Mouse (Mus musculus): ENCODE measurements around the gene Grin2a. TPM values are rescaled to one million over a fixed set of nuclear protein-coding genes. Genes with fewer than 3 reads are reported as not detected.
A peak's percentile ranks its signal among the peaks of the same experiment; 100 is the strongest.

Grin2a gene
- total RNA-seq, 2 experiments from 2014 or later = 0.10 to 0.17 TPM

DNA sequence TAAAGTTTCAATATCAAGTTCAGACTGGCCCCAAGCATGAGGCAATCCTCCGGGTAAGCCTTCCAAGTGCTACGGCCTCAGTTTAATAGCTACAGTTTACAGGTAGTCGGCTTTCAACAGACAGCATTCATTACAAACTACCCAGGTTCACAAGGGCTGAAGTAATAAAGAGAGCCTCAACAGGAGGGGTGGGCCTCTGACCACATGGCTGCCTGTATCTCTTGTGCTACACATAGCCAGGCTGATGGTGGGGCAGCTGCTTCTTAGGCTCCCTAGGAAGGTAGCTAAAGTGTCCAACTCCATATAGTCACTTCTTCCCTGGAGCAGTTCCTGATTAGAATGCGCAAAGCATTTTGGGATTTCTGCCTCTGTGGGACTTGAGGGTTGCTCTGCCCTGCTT lies 109.2 kb downstream of the Grin2a start:
- intact Hi-C loops (cut with DNase I) = no loop called here
- DNase-seq = no peak

DNA sequence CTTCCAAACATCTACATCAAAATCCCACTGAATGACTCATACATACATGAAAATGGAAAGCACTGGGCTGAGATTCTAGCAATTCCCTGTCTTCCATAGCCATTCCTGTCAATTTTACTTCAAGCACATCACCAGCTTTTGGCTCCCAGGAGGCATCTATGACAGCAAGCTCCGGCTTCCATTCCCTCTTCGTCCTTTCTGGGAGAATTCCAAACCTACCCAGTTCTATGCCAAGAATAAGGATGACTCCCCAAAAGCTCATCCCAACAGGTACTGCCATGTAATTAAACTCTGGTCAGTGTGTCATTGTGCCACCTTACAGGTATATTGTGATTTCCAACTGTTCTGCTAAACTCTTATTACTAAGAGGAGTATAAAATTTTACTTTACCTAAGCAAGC lies 111.2 kb downstream of the Grin2a start:
- DNase-seq = no peak
- intact Hi-C loops (cut with DNase I) = no loop called here

DNA sequence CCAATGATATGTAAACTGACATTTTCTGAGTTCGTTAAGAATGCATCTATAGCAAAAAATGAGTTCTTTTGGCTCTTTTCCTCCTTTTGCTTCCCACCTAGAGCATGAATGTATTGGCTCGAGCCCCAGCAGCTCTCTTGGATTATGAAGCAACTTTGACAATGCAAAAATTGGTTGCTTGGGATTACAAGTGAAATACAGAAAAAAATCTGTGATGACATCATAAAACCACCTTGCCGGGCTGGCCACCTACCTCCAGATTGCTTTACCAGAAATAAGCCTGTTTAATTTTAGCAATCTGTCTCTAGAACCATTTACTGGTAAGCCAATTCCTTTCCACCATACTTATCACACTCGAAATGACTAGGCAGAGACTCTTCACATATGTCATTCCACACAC lies 112.9 kb downstream of the Grin2a start:
- intact Hi-C loops (cut with DNase I) = no loop called here
- DNase-seq = no peak

- DNase-seq = no peak
- intact Hi-C loops (cut with DNase I) = no loop called here
Observed at GRCm38 (mm10) chr16:9873001-9873400, 122.4 kb downstream of the Grin2a start.

- no peak for DNase-seq
- intact Hi-C loops (cut with DNase I) = no loop called here
Observed at GRCm38 (mm10) chr16:9865710-9866109, 129.7 kb downstream of the Grin2a start.

DNA sequence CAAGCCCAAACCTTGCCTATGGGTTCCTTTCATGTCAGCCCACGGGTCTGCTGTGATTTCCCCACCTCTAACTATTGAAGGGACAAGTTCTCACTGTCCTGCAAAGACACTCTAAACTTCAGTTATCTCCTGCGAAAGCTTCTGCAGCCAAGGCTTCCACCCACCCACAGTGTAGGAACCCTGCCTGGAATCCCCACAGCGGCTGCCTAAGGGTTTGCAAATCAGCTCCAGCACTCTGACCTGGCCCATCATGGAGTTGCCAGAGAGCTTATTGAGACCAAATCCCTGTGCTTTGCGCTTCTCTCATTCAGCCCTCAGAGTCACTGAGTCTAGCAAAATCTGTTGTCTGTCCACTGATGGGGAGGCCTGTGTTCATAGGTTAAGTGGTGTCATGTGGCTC lies 130.3 kb downstream of the Grin2a start:
- no peak for DNase-seq
- intact Hi-C loops (cut with DNase I) = no loop called here

- DNase-seq = no peak
- intact Hi-C loops (cut with DNase I) = no loop called here
Observed at GRCm38 (mm10) chr16:9857758-9858157, 137.6 kb downstream of the Grin2a start.

DNA sequence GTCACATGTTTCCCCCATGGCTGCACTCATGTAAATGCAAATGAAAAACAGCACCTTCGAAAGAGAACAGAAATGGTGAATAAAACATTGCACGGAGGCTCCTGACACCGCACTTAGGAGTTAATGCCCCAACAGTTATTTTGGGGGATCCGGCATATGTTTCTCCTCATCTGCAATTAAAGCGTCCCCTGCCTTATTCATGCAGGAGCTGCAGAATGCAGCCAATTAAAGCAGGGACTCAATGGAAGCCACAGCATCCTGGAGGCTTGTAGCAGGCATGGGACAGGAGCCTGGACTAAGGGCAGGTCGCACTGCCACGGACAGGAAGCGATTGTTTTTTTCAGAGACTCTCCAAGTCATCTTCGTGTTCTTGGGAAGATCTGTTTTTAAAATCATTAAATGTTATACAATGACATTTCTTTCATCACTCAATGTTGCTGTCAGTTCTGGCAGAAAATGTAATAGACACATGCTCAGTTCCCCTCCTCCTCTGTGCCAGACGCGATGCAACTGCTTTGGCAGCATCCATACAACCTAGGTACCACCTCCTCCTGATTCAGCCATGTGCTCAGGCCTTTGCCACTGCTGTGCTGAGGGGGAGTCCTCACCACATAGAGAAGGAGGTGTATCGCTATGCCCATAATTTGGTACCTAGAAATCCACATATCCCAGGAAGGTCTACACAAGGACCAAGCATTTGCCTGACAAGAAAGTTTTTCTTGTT lies 143.9 kb downstream of the Grin2a start:
- intact Hi-C loops (cut with DNase I) = no loop called here
- no peak for DNase-seq

DNA sequence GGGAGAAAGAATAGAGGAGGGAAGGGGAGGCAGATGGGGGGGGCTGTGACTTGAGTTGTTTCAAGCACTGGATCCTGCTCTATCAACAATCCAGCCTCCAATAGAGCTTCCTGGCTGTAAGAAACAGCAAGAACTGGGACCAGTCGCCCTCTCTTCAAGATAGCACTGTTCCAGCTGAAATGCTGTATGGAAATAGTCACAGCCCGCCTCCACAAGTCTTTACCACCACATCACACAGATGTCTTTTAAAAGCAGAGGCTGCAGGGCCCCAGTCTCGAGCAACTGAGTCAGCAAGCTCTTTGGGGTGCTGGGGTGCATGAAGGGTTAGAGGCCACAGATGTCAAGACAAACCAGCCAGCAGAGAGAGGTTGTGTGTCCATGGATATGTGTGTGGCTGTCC lies 153.9 kb downstream of the Grin2a start:
- no peak for DNase-seq
- intact Hi-C loops (cut with DNase I) = no loop called here

GRCm38 (mm10) chr16:9836542-9836941 lies 158.8 kb downstream of the Grin2a start:
- intact Hi-C loops (cut with DNase I) = no loop called here
- peak in 1 of 2 experiments; percentile 6 for DNase-seq

GRCm38 (mm10) chr16:9834236-9834635 lies 161.1 kb downstream of the Grin2a start:
- intact Hi-C loops (cut with DNase I) = no loop called here
- DNase-seq = no peak

GRCm38 (mm10) chr16:9825110-9825483 lies 170.3 kb downstream of the Grin2a start:
- intact Hi-C loops (cut with DNase I) = no loop called here
- no peak for DNase-seq

- intact Hi-C loops (cut with DNase I) = no loop called here
- no peak for DNase-seq
Observed at GRCm38 (mm10) chr16:9824436-9825109, 170.8 kb downstream of the Grin2a start.

DNA sequence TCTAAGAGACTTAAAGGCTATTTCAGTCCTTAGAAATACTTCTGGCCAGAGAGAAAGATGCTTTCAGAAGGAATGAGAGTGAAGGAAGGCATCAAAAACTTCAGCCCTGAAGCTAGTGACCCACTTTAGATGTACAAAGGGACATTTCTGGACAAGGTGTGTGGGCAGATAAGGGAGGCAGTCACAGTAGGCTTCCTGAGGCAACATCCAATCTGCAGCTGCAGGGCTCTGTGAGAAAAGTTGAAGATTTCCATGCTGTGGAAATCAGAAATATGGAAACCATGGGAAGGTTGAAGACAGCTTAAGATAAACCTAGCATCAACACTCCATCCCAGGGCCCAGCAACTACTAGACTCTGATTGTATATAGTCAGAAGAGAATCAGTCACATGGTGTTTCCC lies 171.7 kb downstream of the Grin2a start:
- intact Hi-C loops (cut with DNase I) = no loop called here
- no peak for DNase-seq

- no peak for DNase-seq
- intact Hi-C loops (cut with DNase I) = no loop called here
Observed at GRCm38 (mm10) chr16:9819508-9819907, 175.9 kb downstream of the Grin2a start.

- intact Hi-C loops (cut with DNase I) = no loop called here
- DNase-seq = no peak
Observed at GRCm38 (mm10) chr16:9801338-9801737, 194.0 kb downstream of the Grin2a start.

DNA sequence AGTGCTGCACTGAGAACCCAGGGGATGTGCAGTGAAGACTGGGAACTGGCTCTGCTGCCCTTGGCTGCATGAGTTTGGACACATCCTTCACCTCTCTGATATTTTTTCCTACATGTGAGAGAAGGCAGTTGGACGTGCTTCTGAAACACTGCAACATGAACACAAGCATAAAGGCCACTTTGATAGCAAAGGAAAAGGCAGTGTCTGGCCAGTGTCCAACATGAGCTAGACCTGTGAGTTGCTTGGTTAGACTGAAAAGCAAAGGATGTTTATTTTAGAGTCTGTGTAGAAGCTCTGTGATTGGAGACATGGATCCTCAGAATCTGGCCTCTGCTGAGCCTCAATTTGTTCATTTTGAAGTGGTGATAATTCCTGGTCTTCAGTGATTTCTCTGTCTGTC lies 195.1 kb downstream of the Grin2a start:
- intact Hi-C loops (cut with DNase I) = no loop called here
- DNase-seq = no peak

DNA sequence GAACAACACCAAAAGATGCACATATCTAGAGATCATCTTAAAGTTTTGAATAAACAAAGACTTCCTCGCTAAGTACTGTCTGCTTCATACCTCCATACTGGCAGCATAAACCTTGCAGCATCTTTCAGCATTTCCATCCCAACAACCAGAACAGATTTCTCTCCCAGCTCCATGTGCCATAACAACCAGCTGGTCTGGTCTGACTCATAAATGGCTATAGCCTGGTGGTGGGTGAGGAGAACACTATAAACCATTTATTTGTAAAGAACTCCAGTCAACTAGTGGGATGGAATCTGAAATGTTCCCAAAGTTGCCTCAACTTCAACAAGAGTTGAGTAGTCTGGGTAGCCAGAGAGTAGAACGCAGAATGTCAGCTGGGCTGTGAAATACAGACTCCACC lies 202.4 kb downstream of the Grin2a start:
- no peak for DNase-seq
- intact Hi-C loops (cut with DNase I) = no loop called here

DNA sequence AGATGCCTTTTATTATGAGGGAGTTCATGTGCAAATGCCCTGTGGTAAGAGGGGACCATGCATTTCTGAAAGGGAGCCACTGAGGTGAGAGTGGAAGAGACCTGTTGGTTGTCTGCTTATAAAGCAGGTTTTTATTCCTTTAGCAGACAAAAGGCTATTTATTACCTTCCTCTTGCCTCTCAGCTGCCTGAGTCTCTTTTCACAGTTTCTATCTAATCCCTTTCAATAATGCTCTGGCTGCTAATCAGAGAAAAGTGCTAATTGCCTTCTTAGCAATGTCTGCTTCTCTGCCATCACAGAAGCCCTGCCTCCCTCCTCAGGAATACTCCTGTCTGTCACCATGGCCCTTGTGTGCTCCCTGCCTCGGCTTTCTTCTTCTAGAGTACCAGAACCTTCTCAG lies 209.1 kb downstream of the Grin2a start:
- no peak for DNase-seq
- intact Hi-C loops (cut with DNase I) = no loop called here

DNA sequence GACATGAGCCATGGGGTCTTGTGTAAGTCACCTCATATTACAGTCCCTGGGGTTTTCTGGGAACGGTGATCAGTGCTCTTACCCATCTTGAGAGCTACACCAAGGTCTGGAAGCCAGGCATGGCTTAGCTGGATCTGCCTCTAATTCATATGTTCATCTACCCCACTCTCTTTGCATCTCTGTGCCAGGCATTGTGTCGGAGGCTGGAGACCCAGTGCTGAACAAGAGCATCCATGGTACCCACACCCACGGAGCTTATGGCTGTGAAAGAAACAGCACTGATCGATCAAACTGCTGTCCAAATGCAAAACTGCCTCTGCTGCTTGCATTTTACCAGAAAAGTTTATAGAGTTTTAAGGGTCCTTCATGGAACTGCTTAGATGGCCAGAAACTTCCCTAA lies 209.5 kb downstream of the Grin2a start:
- no peak for DNase-seq
- intact Hi-C loops (cut with DNase I) = no loop called here

- no peak for DNase-seq
- intact Hi-C loops (cut with DNase I) = no loop called here
Observed at GRCm38 (mm10) chr16:9768981-9769380, 226.4 kb downstream of the Grin2a start.

DNA sequence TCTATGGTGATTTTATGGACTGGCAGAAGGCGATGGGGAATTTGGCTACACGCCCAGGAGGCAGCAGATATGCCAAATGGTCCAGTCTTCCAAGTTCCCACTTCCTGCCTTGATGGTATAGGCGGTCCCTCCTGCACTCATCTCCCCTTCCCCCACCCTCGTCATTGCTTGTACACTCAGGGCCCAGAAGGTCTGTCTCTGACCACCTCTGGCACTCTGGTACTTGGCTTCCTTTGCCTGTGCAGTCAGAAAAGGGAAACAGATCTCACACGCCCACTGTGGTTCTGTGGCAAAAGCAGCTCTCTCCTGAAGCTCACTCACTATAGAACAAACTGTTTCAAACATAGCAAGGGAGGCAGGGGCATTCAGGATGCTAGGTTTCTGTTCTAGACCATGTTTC lies 227.0 kb downstream of the Grin2a start:
- no peak for DNase-seq
- intact Hi-C loops (cut with DNase I) = no loop called here
